Mouse (Mus musculus) kidney, adult 2 months (tissue): ENCODE results near the gene Pafah1b2.

Source experiments
- CTCF ChIP-seq: fragments of 200-500 bp; conservative IDR thresholded peaks from 2 replicates; pipeline ENCODE4 v1.5.1; 2011; ENCODE audit warnings: low read depth, mild to moderate bottlenecking, control low read depth, low read length, moderate library complexity, mixed read lengths; ENCODE audit not compliant: insufficient read depth, insufficient read length
- POLR2A ChIP-seq: fragments of 200-500 bp; IDR thresholded peaks from one replicate; pipeline ENCODE4 v1.6.1; 2011; ENCODE audit warnings: low read depth, low read length, control low read depth

DNA sequence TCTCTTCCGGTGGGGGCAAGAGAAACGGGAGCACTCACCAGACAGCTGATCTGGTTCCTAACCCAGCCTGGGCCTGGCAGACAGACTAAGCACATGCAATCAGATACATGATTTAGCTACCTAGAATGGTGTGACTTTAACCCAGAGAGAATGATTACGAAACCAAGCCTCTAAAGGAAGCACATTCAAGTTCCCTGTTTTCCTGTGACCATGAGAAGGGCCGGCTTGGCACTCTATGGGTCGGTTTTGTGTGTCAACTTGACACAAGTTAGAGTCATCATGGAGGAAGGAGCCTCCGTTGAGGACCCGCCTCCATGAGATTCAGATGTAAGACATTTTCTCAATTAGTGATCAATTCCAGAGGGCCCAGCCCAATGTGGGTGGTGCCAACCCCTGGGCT, 52.8 kb downstream of the Pafah1b2 start:
- TF ChIP-seq CTCF (no peak), POLR2A (no peak)
